8 mouse cellular contexts compared by ENCODE assay signal in genomic region chr7:13277833-13278232, GRCm38 (mm10). TPM values are rescaled to one million over a fixed set of nuclear protein-coding genes. Genes with fewer than 3 reads are reported as not detected.
A peak's percentile ranks its signal among the peaks of the same experiment; 100 is the strongest.
DNase-seq lines count a peak whose midpoint lies in the region; ATAC-seq and TF ChIP-seq lines count a peak whose summit lies in the region.

No protein-coding gene starts in this region.

- peak overlapping the region; percentile 89 to 98 for H3K27ac ChIP-seq in heart, embryonic 14.5 days (replicated peaks in 1 of 2; ENCODE audit: control insufficient read depth in 1 of 2, insufficient read depth in 1 of 2, low read depth in 2 of 2, low read length in 2 of 2)
- H3K27ac ChIP-seq in bone marrow macrophage, adult 2 months (ENCODE audit: insufficient read depth, low read depth, low read length): no peak overlapping the region
- peak overlapping the region; percentile 94; the same call in 1 of the 2 replicates for H3K27ac ChIP-seq in hindbrain, embryonic 12.5 days
- H3K27ac ChIP-seq in midbrain, embryonic 11.5 days (ENCODE audit: low read depth, low read length): peak overlapping the region; percentile 73; the same call in 1 of the 2 replicates

- H3K36me3 ChIP-seq in heart, embryonic 14.5 days (ENCODE audit: control insufficient read depth, insufficient read depth, low read length): peaks cover 51% of the 10 kb centered on the region
- peaks cover 38% of the 10 kb centered on the region for H3K36me3 ChIP-seq in hindbrain, embryonic 12.5 days
- peaks cover 15% of the 10 kb centered on the region for H3K36me3 ChIP-seq in midbrain, embryonic 11.5 days (ENCODE audit: control insufficient read depth, insufficient read depth, low read length)

- no peaks in the 10 kb centered on the region for H3K9me3 ChIP-seq in heart, embryonic 14.5 days (ENCODE audit: control insufficient read depth, low read length)
- no peaks in the 10 kb centered on the region for H3K9me3 ChIP-seq in hindbrain, embryonic 12.5 days (replicated peaks)
- no peaks in the 10 kb centered on the region for H3K9me3 ChIP-seq in midbrain, embryonic 11.5 days (ENCODE audit: control insufficient read depth, low read length)

- TF ChIP-seq CTCF in bone marrow macrophage, adult 2 months (IDR thresholded peaks at IDR 0.05; ENCODE audit: low read depth, low read length): no peak

- ATAC-seq in heart, embryonic 14.5 days (ENCODE audit: insufficient number of reproducible peaks, insufficient read depth, low FRiP score, low read depth): no peak
- no peak for ATAC-seq in hindbrain, embryonic 12.5 days (ENCODE audit: low FRiP score)
- ATAC-seq in midbrain, embryonic 11.5 days (ENCODE audit: low FRiP score): peak; percentile 14
- no peak for ATAC-seq in granulocyte monocyte progenitor cell, adult 5-6 weeks (replicated peaks; ENCODE audit: poor library complexity, severe bottlenecking)

- peaks cover 0 to 4% of the 10 kb centered on the region in 2 experiments; a peak in 1 of 4 replicates for H3K4me1 ChIP-seq in heart, embryonic 14.5 days (ENCODE audit: control insufficient read depth in 2 of 2, insufficient read depth in 2 of 2, low read length in 2 of 2)
- no peaks in the 10 kb centered on the region for H3K4me1 ChIP-seq in bone marrow macrophage, adult 2 months (ENCODE audit: control insufficient read depth, insufficient read depth, low read length)
- peaks cover 4% of the 10 kb centered on the region for H3K4me1 ChIP-seq in hindbrain, embryonic 12.5 days
- H3K4me1 ChIP-seq in midbrain, embryonic 11.5 days (ENCODE audit: control insufficient read depth, insufficient read depth, low read length): peaks cover 6% of the 10 kb centered on the region

- TF ChIP-seq POLR2A in bone marrow macrophage, adult 2 months (IDR thresholded peaks at IDR 0.05; ENCODE audit: borderline replicate concordance, low read depth, low read length): no peak

- H3K9ac ChIP-seq in heart, embryonic 14.5 days (ENCODE audit: low read length): peak overlapping the region; percentile 84
- peak overlapping the region; percentile 77 for H3K9ac ChIP-seq in hindbrain, embryonic 12.5 days
- H3K9ac ChIP-seq in midbrain, embryonic 11.5 days (ENCODE audit: low read length): peak overlapping the region; percentile 82

- DNase-seq in heart, postnatal 14 days: no peak
- DNase-seq in midbrain, embryonic 11.5 days (ENCODE audit: low spot score, missing footprints): peak; percentile 85
- DNase-seq in cerebellum, postnatal 4 days (ENCODE audit: low spot score in 2 of 2): no peak
- DNase-seq in thymus, adult 18-20 months: no peak

- H3K4me3 ChIP-seq in heart, embryonic 14.5 days (ENCODE audit: control insufficient read depth in 1 of 2, insufficient read depth in 1 of 2, low read depth in 1 of 2, low read length in 2 of 2): peak overlapping the region; percentile 78 to 89
- peak overlapping the region; percentile 80 for H3K4me3 ChIP-seq in bone marrow macrophage, adult 2 months (ENCODE audit: insufficient read depth, low read length)
- peak overlapping the region; percentile 66 for H3K4me3 ChIP-seq in hindbrain, embryonic 12.5 days
- H3K4me3 ChIP-seq in midbrain, embryonic 11.5 days (ENCODE audit: low read depth, low read length): peak overlapping the region; percentile 60

- intact Hi-C loops in heart, postnatal 14 days (cut with DNase I): loop anchor here (5.0 kb wide), 1 partner anchor 226 kb away; the partner anchor contains the start of gene Mzf1

- H3K27me3 ChIP-seq in heart, embryonic 14.5 days (ENCODE audit: control insufficient read depth, insufficient read depth, low read length): no peaks in the 10 kb centered on the region
- H3K27me3 ChIP-seq in hindbrain, embryonic 12.5 days: no peaks in the 10 kb centered on the region
- H3K27me3 ChIP-seq in midbrain, embryonic 11.5 days (ENCODE audit: control insufficient read depth, insufficient read depth, low read length): no peaks in the 10 kb centered on the region

- 6% methylated on average over 2 of the region's 2 CpGs for WGBS in heart, embryonic 14.5 days
- 31% methylated on average over 2 of the region's 2 CpGs for WGBS in hindbrain, embryonic 12.5 days
- 41% methylated on average over 2 of the region's 2 CpGs for WGBS in midbrain, embryonic 11.5 days

- peak overlapping the region; percentile 84 for H3K4me2 ChIP-seq in heart, embryonic 14.5 days (ENCODE audit: low read length)
- H3K4me2 ChIP-seq in hindbrain, embryonic 12.5 days (replicated peaks): peak overlapping the region; percentile 69
- peak overlapping the region; percentile 69 for H3K4me2 ChIP-seq in midbrain, embryonic 11.5 days

RNA-seq across cellular contexts. Expression of gene Zswim9, which starts 0.7 kb away (rescaled TPM):
- 3.3 and 4.2 TPM in 2 replicates for polyA plus RNA-seq in heart, embryonic 14.5 days (2014; fragmentation: Nextera tagmentation; extraction: Ambion mirVana)
- 1 to 10 TPM; 5.9 to 6.4 TPM for total RNA-seq in heart, postnatal 14 days (2021)
- 4.3 and 7.2 TPM in 2 replicates for polyA plus RNA-seq in bone marrow macrophage, adult 2 months (2012; ENCODE audit: insufficient read depth, insufficient read length, missing spikeins)
- polyA plus RNA-seq in hindbrain, embryonic 12.5 days (2016; fragmentation: Nextera tagmentation; extraction: Ambion mirVana): 17.3 and 19.0 TPM in 2 replicates
- 8.9 and 9.2 TPM in 2 replicates for polyA plus RNA-seq in midbrain, embryonic 11.5 days (2014; fragmentation: Nextera tagmentation; extraction: Ambion mirVana)
- total RNA-seq in granulocyte monocyte progenitor cell, adult 5-6 weeks (2014; fragmentation: Nextera tagmentation): 3.4 and 5.8 TPM in 2 replicates
- 1.9 and 3.8 TPM in 2 replicates for total RNA-seq in granulocyte monocyte progenitor cell, adult 5-6 weeks (2017)

RNA-seq across cellular contexts. Expression of gene Lig1, which starts 0.8 kb away (rescaled TPM):
- polyA plus RNA-seq in heart, embryonic 14.5 days (2014; fragmentation: Nextera tagmentation; extraction: Ambion mirVana): 53.4 and 57.5 TPM in 2 replicates
- total RNA-seq in heart, postnatal 14 days (2021): 1 to 10 TPM; 4.9 to 7.0 TPM
- 44.4 and 49.4 TPM in 2 replicates for polyA plus RNA-seq in bone marrow macrophage, adult 2 months (2012; ENCODE audit: insufficient read depth, insufficient read length, missing spikeins)
- polyA plus RNA-seq in hindbrain, embryonic 12.5 days (2016; fragmentation: Nextera tagmentation; extraction: Ambion mirVana): 74.2 and 78.5 TPM in 2 replicates
- polyA plus RNA-seq in midbrain, embryonic 11.5 days (2014; fragmentation: Nextera tagmentation; extraction: Ambion mirVana): 136 and 137 TPM in 2 replicates
- 152 and 196 TPM in 2 replicates for total RNA-seq in granulocyte monocyte progenitor cell, adult 5-6 weeks (2014; fragmentation: Nextera tagmentation)
- 70.0 and 89.5 TPM in 2 replicates for total RNA-seq in granulocyte monocyte progenitor cell, adult 5-6 weeks (2017)

RNA-seq across cellular contexts. Expression of gene Pla2g4c, which starts 46.6 kb away (rescaled TPM):
- polyA plus RNA-seq in heart, embryonic 14.5 days (2014; fragmentation: Nextera tagmentation; extraction: Ambion mirVana): 0.38 and 0.55 TPM in 2 replicates
- total RNA-seq in heart, postnatal 14 days (2021): under 1 TPM in 1 of 2 experiments, not detected in 1; 0.10 TPM
- polyA plus RNA-seq in bone marrow macrophage, adult 2 months (2012; ENCODE audit: insufficient read depth, insufficient read length, missing spikeins): 0.32 TPM in 2 replicates
- polyA plus RNA-seq in hindbrain, embryonic 12.5 days (2016; fragmentation: Nextera tagmentation; extraction: Ambion mirVana): 0.73 and 0.93 TPM in 2 replicates
- polyA plus RNA-seq in midbrain, embryonic 11.5 days (2014; fragmentation: Nextera tagmentation; extraction: Ambion mirVana): 1.4 and 1.8 TPM in 2 replicates
- total RNA-seq in granulocyte monocyte progenitor cell, adult 5-6 weeks (2014; fragmentation: Nextera tagmentation): 2.1 TPM in 1 of 2 replicates, not detected in the other
- 0.60 TPM in 1 of 2 replicates, not detected in the other for total RNA-seq in granulocyte monocyte progenitor cell, adult 5-6 weeks (2017)
